Mouse (Mus musculus) heart, embryonic 11.5 days (tissue): ENCODE data around the gene Nuak2. TPM values are rescaled to one million over a fixed set of nuclear protein-coding genes. Genes with fewer than 3 reads are reported as not detected.

Experiments
- ATAC-seq: fragments of 200-750 bp; cut with Nextera tagmentation; replicated peaks from 2 replicates; pipeline ENCODE4 v1.8.0; 2017; ENCODE audit warnings: moderate library complexity; ENCODE audit not compliant: insufficient number of reproducible peaks, low FRiP score, low TSS enrichment
- H3K27ac ChIP-seq: fragments of 300-500 bp; sonication (generic); 2 replicates; pipeline ENCODE4 v1.5.1; 2014; ENCODE audit warnings: mild to moderate bottlenecking, low read depth, low read length
- H3K27me3 ChIP-seq: fragments of 300-500 bp; sonication (generic); 2 replicates; pipeline ENCODE4 v1.6.1; 2014; ENCODE audit warnings: mild to moderate bottlenecking, low read length, mixed read lengths; ENCODE audit not compliant: control insufficient read depth, insufficient read depth
- H3K36me3 ChIP-seq: fragments of 300-500 bp; sonication (generic); 2 replicates; pipeline ENCODE4 v1.6.1; 2014; ENCODE audit warnings: mild to moderate bottlenecking, low read length, moderate library complexity, mixed read lengths; ENCODE audit not compliant: control insufficient read depth, insufficient read depth
- H3K4me1 ChIP-seq: fragments of 300-500 bp; sonication (generic); 2 replicates; pipeline ENCODE4 v1.6.1; 2014; ENCODE audit warnings: low read length; ENCODE audit not compliant: control insufficient read depth, insufficient read depth
- H3K4me2 ChIP-seq: fragments of 300-500 bp; sonication (generic); 2 replicates; pipeline ENCODE4 v1.6.1; 2014; ENCODE audit warnings: mild to moderate bottlenecking, moderate library complexity
- H3K4me3 ChIP-seq: fragments of 300-500 bp; sonication (generic); 2 replicates; pipeline ENCODE4 v1.5.1; 2014; ENCODE audit warnings: low read depth, low read length
- H3K9ac ChIP-seq: fragments of 300-500 bp; sonication (generic); 2 replicates; pipeline ENCODE4 v1.6.1; 2014; ENCODE audit warnings: mild to moderate bottlenecking, low read depth, low read length, moderate library complexity
- H3K9me3 ChIP-seq: fragments of 300-500 bp; sonication (generic); replicated peaks from 2 replicates; pipeline ENCODE4 v1.6.1; 2016; ENCODE audit warnings: low read length; ENCODE audit not compliant: control insufficient read depth
- WGBS: fragments of 180-500 bp; shearing (Covaris S2); extraction: QIAGEN DNeasy Blood & Tissue Kit; methylation state at CpG from one replicate; pipeline ENCODE4 v1.1.7; 2014; ENCODE audit not compliant: insufficient replicate concordance; 5-methylcytosine and 5-hydroxymethylcytosine counted together
- polyA plus RNA-seq: library from polyadenylated mRNA; unstranded; fragments of >200 nt; fragmentation: Nextera tagmentation; extraction: Ambion mirVana; gene quantifications from 2 replicates; pipeline ENCODE4 v1.2.1, GENCODE M21; 2014

The Nuak2 gene
- polyA plus RNA-seq, 1 experiment from 2014 or later = 2.6 TPM

DNA sequence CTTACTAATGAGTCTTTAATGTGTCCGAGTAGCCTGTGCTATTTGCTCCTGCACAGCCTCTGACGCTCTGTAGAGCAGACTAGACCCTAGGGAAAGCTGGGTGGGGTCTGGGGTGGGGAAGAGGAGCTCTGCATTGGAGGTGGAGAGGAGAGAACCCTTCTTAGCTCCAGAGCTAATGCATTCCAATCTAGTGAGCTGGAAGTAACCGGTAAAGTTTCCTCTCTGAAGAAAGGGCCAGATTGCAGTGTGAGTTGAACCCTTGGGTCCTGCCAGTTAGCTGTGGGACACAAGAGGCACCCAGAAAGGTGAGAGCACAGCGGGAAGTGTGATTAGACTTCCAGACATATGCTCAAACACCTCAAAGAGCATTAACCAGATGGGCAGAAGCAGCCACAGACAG, 24.2 kb upstream of the Nuak2 start:
- peaks cover 25% of the 10 kb centered on the region for H3K4me1 ChIP-seq
- H3K9ac ChIP-seq = no peak overlapping the region
- no peak overlapping the region for H3K4me3 ChIP-seq
- 43% methylated on average over 4 of the region's 4 CpGs for WGBS
- no peaks in the 10 kb centered on the region for H3K36me3 ChIP-seq
- no peak overlapping the region for H3K4me2 ChIP-seq
- H3K27me3 ChIP-seq = peaks cover 12% of the 10 kb centered on the region
- no peaks in the 10 kb centered on the region for H3K9me3 ChIP-seq
- H3K27ac ChIP-seq = no peak overlapping the region
- no peak for ATAC-seq

DNA sequence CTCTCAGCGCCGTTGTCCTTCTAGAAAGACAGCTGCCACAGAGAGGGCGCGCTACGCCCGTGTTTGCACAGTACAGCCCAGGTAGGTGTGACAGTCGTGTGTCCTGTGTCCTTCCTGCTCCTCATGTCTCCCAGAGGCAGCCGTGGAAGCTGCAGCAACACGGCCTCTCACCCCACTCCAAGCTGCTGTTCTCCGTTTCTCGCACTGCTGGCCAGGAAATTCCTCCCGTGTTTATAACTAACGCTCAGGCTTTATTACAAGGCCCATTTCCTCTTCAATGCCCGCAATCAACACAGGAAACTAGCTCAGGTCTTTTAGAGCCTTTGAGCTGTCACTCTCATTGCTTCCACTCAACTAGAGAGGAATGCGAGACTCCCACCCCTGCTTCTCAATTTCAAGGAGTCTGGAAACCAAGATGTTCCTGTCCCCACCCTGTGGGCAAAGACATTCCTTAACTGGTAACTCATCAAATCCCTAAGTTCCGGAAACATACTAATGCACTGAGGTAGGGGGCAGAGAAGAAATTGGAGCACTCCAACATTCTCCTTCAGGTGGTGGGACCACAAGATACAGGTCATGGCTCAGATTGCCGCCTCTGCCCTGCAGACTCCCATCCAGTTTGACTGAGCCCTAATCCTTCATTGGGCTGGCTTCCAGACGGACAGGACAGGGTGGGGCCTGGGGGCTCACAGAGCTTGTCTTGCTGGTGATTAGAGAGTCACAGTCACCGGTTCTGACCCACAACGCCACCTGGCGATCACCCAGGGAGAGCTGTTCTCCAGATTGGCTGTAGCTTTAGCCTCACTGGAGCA, 23.4 kb upstream of the Nuak2 start:
- Histone ChIP-seq H3K27ac (peak overlapping the region; percentile 25; the same call in 1 of the 2 replicates), H3K9me3 (no peaks in the 10 kb centered on the region), H3K4me1 (peaks cover 22% of the 10 kb centered on the region), H3K9ac (no peak overlapping the region), H3K27me3 (peaks cover 19% of the 10 kb centered on the region), H3K36me3 (no peaks in the 10 kb centered on the region), H3K4me3 (no peak overlapping the region), H3K4me2 (no peak overlapping the region)
- no peak for ATAC-seq
- 46% methylated on average over 21 of the region's 21 CpGs for WGBS

DNA sequence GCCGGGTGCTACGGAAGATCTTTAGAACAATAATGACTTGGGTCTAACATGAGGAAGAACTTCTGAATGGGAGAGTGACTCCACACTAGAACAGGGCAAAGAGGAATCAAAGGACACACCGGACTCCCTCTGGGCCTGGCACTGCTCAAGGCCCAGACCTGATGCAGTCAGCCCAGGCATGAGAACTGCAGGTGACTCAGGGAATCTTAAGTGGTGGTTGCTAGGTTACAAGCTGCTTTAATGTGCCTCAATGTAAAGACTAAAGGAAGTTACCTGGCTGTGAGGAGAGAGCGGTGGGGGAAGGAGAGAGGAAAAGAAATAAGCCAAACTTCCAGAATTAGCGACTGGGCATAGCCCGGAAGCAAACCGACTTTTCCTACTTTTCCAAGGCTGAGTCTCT, 20.4 kb upstream of the Nuak2 start:
- no peaks in the 10 kb centered on the region for H3K36me3 ChIP-seq
- WGBS = 73% methylated on average over 7 of the region's 7 CpGs
- no peaks in the 10 kb centered on the region for H3K9me3 ChIP-seq

DNA sequence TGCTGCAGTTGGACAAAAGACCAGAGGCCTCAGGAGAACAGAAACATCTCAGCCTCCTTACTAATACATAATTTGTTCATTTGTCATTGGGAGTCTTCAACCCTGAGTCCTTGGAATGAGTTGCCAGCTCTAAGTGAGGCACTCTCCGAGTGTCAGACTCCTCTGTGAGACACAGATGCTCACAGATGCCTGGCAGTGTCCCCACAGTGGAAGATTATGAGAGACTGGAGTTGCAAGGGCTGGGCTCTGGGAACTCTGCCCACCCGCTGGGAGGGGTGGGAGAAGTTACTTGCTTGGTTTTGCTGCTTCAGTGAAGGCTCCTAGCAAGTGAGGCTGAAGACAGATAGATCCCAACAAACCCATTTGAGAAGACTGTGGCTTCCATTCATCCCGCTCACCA, 19.9 kb upstream of the Nuak2 start:
- no peak for ATAC-seq
- peaks cover 41% of the 10 kb centered on the region for H3K27me3 ChIP-seq

More for the DNA sequence above, 20.4 kb upstream of the Nuak2 start:
- Histone ChIP-seq H3K4me1 (peaks cover 17% of the 10 kb centered on the region), H3K9ac (no peak overlapping the region), H3K27me3 (peaks cover 41% of the 10 kb centered on the region), H3K27ac (no peak overlapping the region), H3K4me2 (no peak overlapping the region), H3K4me3 (no peak overlapping the region)
- ATAC-seq = no peak

DNA sequence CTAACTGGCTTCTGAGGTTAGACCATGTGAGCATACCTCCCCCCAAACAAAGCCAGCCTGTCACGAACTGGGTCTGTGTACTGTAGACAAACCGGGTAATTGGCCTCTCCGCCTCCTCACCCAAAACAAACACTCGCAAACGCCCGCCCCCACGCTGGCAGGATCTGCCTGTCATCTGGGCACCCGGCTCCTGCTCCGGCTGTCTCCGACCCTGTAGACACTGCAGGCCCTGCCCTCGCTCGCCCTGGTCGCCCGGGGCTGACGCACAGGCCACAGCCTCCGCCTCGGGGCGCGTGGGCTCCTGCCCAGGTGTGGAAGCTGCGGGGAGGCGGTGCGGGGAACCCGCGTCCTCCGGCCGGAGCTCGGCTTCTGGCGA, 17.5 kb upstream of the Nuak2 start, which contains the start of gene Klhdc8a:
Gene Klhdc8a (plus strand): TSS at position 202 of the 376 bp plus-strand sequence.
- Histone ChIP-seq H3K9me3 (no peaks in the 10 kb centered on the region), H3K36me3 (no peaks in the 10 kb centered on the region), H3K4me2 (peak within 1 kb of the TSS; percentile 99), H3K9ac (peak within 1 kb of the TSS; percentile 70), H3K4me1 (0 out of 2 replicates have a peak, but pooled peaks cover 7% of the 10 kb centered on the region), H3K4me3 (peak within 1 kb of the TSS; percentile 61), H3K27me3 (peaks cover 44% of the 10 kb centered on the region), H3K27ac (no peak within 1 kb of the TSS)
- 2% methylated on average over 27 of the region's 28 CpGs for WGBS
- no peak; the same call in 1 of the 2 replicates for ATAC-seq

More for the DNA sequence above, 19.9 kb upstream of the Nuak2 start:
- Histone ChIP-seq H3K4me3 (no peak overlapping the region), H3K9me3 (no peaks in the 10 kb centered on the region), H3K9ac (no peak overlapping the region), H3K4me1 (peaks cover 17% of the 10 kb centered on the region), H3K36me3 (no peaks in the 10 kb centered on the region), H3K4me2 (no peak overlapping the region), H3K27ac (no peak overlapping the region)
- WGBS = 57% methylated on average over 3 of the region's 3 CpGs

DNA sequence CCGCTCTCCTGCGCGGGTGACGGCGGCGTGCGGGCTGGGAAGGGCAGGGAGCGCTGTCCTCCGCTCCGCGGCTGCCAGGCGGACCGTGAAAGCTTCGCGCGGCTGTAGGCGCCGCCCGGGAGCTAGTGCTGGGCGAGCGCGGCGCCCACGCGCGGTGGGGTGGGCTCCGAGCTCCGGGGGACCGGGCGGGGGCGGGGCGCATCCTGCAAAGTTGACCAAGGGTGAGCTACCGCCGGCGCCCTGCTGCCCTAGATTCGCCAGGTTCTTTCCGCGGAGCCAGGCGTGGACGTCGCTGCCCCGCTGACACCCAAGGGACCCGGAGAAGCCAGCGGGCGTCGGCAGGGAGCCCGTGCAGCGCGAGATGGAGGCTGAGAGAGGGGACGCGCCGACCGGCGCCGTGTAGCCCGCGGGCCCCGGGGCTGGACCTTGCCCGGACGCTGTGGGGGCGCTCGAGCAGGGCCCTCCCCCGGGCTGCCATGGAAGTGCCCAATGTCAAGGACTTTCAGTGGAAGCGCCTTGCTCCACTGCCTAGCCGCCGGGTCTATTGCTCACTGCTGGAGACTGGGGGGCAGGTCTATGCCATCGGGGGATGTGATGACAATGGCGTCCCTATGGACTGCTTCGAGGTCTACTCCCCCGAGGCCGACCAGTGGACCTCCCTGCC, 17.0 kb upstream of the Nuak2 start:
- ATAC-seq = peak; percentile 49
- H3K9ac ChIP-seq = peak overlapping the region; percentile 70
- H3K4me2 ChIP-seq = peak overlapping the region; percentile 99
- peaks cover 44% of the 10 kb centered on the region for H3K27me3 ChIP-seq
- H3K4me1 ChIP-seq = 0 out of 2 replicates have a peak, but pooled peaks cover 7% of the 10 kb centered on the region
- no peaks in the 10 kb centered on the region for H3K36me3 ChIP-seq
- no peak overlapping the region for H3K27ac ChIP-seq
- no peaks in the 10 kb centered on the region for H3K9me3 ChIP-seq
- peak overlapping the region; percentile 61 for H3K4me3 ChIP-seq
- 2% methylated on average over 67 of the region's 71 CpGs for WGBS

DNA sequence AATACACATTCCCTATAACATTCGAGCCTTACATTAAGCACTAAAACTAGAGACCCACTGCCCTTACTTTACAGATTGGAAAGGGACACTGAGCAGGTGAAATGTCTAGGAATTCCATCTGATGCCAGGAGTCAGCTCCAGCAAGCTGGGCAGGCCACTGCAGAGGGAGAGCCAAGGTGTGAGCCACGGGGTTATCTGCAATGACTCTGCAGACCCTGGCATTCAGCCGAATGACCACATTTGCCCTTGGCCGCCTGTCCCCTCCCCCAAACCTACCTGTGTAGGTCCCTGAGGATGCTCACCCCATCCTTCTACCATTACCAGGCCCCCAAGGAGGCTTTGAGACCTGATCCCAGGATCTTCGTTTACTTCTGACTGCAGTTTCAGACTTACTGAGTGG, 16.2 kb upstream of the Nuak2 start:
- H3K36me3 ChIP-seq = no peaks in the 10 kb centered on the region
- ATAC-seq = no peak
- no peaks in the 10 kb centered on the region for H3K9me3 ChIP-seq
- peaks cover 11% of the 10 kb centered on the region; the same call in 1 of the 2 replicates for H3K4me1 ChIP-seq
- H3K27me3 ChIP-seq = peaks cover 44% of the 10 kb centered on the region
- no peak overlapping the region for H3K4me2 ChIP-seq
- H3K9ac ChIP-seq = no peak overlapping the region
- H3K4me3 ChIP-seq = no peak overlapping the region
- WGBS = 73% methylated on average over 5 of the region's 5 CpGs
- no peak overlapping the region for H3K27ac ChIP-seq

DNA sequence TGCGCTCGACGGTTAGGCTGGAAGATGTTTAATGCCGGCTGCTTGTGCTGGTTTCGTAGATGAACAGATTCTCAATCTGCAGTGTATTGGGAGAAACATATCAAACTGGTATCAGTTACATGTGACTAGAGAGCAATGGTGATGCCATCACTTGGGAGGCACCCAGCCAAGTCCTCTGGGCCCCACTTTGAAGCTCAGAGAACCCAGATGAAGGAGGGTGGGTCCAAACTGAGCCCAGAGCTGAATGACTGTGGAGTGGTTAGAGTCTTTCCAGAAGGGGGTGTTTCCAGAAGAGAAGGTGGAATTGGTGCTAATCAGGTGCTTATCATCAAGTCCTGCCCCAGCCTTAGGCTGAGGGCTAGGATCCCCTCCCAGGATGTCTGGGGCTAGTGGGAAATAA, 14.7 kb upstream of the Nuak2 start:
- peaks cover 40% of the 10 kb centered on the region for H3K27me3 ChIP-seq
- no peaks in the 10 kb centered on the region for H3K9me3 ChIP-seq
- H3K4me1 ChIP-seq = peaks cover 12% of the 10 kb centered on the region; the same call in 1 of the 2 replicates
- 83% methylated on average over 5 of the region's 5 CpGs for WGBS
- no peaks in the 10 kb centered on the region for H3K36me3 ChIP-seq
- no peak overlapping the region for H3K4me2 ChIP-seq
- no peak for ATAC-seq
- H3K9ac ChIP-seq = no peak overlapping the region
- H3K4me3 ChIP-seq = no peak overlapping the region
- no peak overlapping the region for H3K27ac ChIP-seq
